Mouse (Mus musculus): ENCODE measurements around the gene Slpi. TPM values are rescaled to one million over a fixed set of nuclear protein-coding genes. Genes with fewer than 3 reads are reported as not detected.

Gene Slpi
- polyA plus RNA-seq, 1 experiment from 2014 or later, result 0.92 TPM

DNA sequence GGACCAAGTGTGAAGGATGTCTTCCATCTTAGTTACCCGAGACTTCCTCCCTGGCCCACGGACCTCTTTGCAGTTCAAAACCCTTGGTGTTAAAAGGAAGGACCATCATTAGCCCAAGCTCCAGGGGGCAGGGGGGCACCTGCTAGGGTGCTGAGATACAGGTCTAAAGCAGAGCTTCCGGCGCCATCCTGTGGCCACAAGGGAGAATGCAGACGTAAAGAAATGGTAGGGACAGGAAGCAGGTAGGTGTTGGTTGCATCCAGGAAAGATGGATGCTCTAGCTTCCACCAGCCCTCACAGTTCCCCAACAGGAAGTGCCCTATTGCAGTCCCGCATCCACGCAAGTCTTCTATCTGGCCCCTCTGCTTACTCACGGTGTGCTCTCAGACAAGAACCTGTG is 1.9 kb downstream of the Slpi start:
- peaks cover 16% of the 10 kb centered on the region for H3K4me1 ChIP-seq
- H3K27ac ChIP-seq, result no peak overlapping the region
- no peak overlapping the region for H3K4me3 ChIP-seq
- H3K36me3 ChIP-seq, result no peaks in the 10 kb centered on the region
- 11% methylated on average over 8 of the region's 8 CpGs for WGBS
- no peak for DNase-seq (ENCODE audit: low spot score)
- H3K9me3 ChIP-seq, result no peaks in the 10 kb centered on the region
- H3K27me3 ChIP-seq (ENCODE audit: insufficient read depth, poor library complexity, severe bottlenecking), result peaks cover 59% of the 10 kb centered on the region

DNA sequence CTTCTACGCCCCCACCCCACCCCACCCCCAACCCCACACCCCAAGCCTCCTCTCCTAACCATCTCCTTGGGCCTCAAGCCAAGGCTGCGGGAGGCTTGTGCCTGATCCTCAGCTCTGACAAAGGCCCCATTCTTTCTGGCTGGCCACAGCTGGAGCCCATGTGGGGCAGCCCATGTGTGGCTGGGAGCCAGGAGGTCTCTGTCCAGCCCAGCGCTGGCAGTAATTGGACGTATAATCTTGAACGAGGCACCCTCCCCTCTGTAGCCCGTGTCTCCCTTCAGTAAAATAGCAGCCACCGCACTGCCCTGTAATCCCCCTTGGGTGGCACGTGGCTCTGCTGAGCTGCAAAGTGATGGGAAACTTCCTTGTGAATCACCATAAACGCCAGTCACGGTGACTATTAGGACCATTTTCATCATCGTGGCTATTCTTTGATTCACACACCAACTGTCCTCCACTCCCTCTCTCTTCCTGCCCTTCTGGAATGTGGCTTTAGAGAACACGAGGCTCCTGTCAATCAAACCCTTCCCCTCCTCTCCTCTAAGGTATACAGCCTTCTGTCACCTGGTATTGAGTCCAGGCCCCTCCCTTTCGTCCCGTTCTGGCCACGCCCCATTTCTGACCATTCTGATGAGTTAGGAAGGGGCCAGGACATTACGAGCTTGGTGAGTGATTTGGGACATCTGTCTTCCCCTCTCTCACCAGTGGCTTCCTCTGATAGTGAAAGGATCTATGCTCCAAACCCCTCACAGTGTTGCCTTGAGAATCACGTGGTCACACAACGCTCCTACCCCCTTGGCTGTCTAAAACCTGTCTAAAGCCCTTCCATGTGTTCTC is 2.8 kb downstream of the Slpi start:
- Histone ChIP-seq H3K4me1 (peaks cover 16% of the 10 kb centered on the region), H3K4me3 (no peak overlapping the region; the same call in 1 of the 2 replicates), H3K27me3 (ENCODE audit: insufficient read depth, poor library complexity, severe bottlenecking) (peaks cover 50% of the 10 kb centered on the region), H3K27ac (no peak overlapping the region; the same call in 1 of the 2 replicates), H3K36me3 (no peaks in the 10 kb centered on the region), H3K9me3 (no peaks in the 10 kb centered on the region)
- WGBS, result 23% methylated on average over 18 of the region's 18 CpGs
- DNase-seq (ENCODE audit: low spot score), result no peak

DNA sequence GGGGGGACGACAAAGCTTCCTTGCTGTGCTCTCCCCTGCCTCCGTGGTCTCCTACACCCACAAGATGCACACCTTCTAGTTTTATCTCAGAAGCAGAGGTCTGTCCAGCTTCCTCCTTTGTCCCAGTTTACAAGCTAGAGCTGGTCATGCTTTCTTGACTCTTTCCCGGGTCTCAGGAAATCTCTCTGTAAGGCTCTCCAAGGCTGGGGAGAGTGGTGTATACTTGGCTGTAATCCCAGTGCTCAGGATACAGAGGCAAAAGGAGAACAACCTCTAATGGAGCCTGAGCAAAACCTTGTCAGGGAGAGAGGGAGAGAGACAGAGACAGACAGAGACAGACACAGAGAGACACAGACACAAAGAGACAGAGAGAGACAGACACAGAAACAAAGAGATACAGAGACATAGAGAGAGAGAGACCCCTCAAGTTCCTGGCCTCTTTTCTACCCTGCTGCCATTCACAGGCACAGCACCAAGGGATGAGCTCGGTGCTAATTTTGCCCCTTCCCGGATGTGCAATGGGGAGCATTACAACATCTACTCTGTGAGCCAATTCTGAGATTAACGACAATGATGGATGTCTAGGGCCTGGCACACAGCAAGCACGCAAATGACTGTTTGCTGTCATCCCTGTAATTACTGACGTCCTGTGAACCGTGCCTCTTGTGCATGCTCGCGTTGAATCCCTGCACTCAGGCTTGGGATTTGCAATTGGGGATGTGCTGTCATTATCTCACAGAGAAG is 5.1 kb downstream of the Slpi start:
- Histone ChIP-seq H3K36me3 (no peaks in the 10 kb centered on the region), H3K27ac (no peak overlapping the region), H3K9me3 (no peaks in the 10 kb centered on the region), H3K4me3 (no peak overlapping the region), H3K4me1 (peaks cover 9% of the 10 kb centered on the region), H3K27me3 (ENCODE audit: insufficient read depth, poor library complexity, severe bottlenecking) (peaks cover 32% of the 10 kb centered on the region)
- WGBS, result 62% methylated on average over 11 of the region's 11 CpGs
- DNase-seq (ENCODE audit: low spot score), result no peak

DNA sequence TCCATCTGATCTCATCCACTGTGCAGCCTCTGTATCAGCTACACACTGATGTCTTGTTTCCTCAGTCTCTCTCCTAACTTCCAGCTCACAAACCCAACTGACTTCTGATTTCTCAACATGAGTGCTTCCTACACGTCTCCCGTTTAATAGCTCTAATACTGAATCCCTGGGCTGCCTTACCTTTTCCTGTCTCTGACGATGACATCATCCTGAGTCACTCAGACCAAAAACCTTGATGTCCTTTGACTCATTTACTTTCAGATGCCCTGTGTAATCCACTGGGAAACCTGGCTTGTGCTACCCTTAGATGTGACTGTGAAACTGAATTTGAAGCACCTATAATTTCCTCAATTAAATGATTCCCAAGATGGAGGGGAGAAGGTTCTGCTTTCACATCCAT is 5.9 kb downstream of the Slpi start:
- Histone ChIP-seq H3K4me1 (peaks cover 9% of the 10 kb centered on the region), H3K4me3 (no peak overlapping the region), H3K9me3 (no peaks in the 10 kb centered on the region), H3K27me3 (ENCODE audit: insufficient read depth, poor library complexity, severe bottlenecking) (peaks cover 23% of the 10 kb centered on the region), H3K27ac (no peak overlapping the region), H3K36me3 (no peaks in the 10 kb centered on the region)
- 80% methylated on average over 3 of the region's 3 CpGs for WGBS
- no peak for DNase-seq (ENCODE audit: low spot score)

DNA sequence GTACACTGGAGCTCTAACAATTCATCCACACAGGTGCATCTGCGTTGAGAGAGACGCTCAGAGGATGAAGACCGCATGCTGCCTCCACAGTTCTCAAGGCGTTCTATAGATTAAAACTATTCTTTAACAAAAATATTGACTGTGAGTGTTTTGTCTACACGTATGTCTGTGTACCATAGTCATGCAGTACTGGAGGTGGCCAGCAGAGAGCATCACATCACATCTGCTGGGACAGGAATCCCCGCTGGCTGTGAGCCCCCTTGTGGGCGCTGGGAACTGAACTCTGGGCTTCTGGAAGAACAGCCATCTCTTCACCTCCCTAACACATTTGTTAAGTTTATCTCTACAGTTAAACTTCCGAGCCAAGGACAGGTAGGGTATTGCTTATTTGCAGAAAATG is 7.2 kb downstream of the Slpi start:
- Histone ChIP-seq H3K27ac (no peak overlapping the region), H3K4me1 (peaks cover 9% of the 10 kb centered on the region), H3K27me3 (ENCODE audit: insufficient read depth, poor library complexity, severe bottlenecking) (peaks cover 11% of the 10 kb centered on the region), H3K9me3 (no peaks in the 10 kb centered on the region), H3K4me3 (no peak overlapping the region), H3K36me3 (no peaks in the 10 kb centered on the region)
- no peak for DNase-seq (ENCODE audit: low spot score)
- WGBS, result 70% methylated on average over 8 of the region's 8 CpGs

DNA sequence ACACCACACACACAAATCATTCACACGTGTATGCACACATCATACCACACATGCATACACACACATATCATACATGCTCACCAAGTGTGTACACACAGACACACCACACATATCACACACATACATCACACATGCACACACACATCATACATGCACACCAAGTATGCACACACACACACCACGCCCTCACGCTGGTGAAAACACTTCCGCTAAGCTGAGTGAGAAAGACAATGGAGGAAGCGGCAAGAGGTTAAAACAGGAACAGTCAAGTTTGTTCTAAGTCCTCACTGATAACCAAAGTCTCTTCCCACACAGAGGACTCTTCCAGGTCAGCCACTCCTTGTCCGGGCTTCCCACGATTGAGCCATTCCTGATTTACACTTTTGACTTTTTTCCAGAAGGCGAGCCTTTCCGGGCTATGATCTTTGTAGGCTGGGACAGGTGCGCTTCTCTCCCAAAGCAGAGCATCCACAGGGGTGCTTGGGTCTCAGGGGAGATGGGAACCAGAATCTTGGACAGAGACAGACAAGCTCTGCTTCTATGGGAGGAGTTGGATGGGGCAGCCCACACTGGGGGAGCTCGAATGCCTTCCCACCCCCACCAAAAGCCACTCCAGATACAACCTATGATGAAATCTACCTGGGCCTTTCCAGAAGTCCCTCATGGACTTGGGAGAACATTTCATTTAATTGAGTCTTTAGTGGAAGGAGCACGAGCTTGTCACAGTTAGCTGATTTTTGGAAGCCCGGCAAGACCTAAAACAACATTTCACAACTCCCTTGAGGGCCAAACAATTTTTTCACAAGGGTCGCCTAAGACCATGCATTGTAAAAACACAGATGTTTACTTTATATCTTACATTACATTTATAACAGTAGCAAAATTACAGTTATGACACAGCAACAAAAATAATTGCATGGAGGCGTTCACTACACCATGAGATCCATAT is 11.1 kb downstream of the Slpi start:
- Histone ChIP-seq H3K9me3 (no peaks in the 10 kb centered on the region), H3K27me3 (ENCODE audit: insufficient read depth, poor library complexity, severe bottlenecking) (no peaks in the 10 kb centered on the region), H3K27ac (no peak overlapping the region), H3K4me3 (no peak overlapping the region), H3K4me1 (no peaks in the 10 kb centered on the region), H3K36me3 (no peaks in the 10 kb centered on the region)
- no peak for DNase-seq (ENCODE audit: low spot score)
- 83% methylated on average over 15 of the region's 15 CpGs for WGBS

DNA sequence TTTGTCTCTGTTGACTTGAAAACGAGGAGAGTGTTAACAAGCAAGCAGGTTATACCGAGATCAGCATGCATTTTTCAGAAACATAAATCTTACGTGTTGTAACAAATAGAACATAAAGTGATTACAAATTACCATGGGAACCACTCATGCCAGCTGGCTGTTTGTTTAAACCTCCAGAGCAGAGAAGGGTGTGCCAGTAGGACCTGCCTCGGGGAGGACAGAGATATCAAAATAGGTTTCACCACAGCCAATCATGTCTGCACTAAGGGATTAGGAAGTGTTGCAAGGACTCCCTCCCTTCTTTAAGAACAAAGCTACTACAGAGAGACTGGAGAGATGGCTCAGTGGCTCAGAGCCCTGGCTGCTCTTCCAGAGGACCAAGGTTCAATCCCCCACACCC is 15.7 kb downstream of the Slpi start:
- H3K36me3 ChIP-seq, result no peaks in the 10 kb centered on the region
- WGBS, result 47% methylated on average over 4 of the region's 4 CpGs
- H3K4me1 ChIP-seq, result no peaks in the 10 kb centered on the region
- H3K4me3 ChIP-seq, result no peak overlapping the region
- H3K9me3 ChIP-seq, result no peaks in the 10 kb centered on the region
- no peak overlapping the region for H3K27ac ChIP-seq
- H3K27me3 ChIP-seq (ENCODE audit: insufficient read depth, poor library complexity, severe bottlenecking), result no peaks in the 10 kb centered on the region
- no peak for DNase-seq (ENCODE audit: low spot score)

DNA sequence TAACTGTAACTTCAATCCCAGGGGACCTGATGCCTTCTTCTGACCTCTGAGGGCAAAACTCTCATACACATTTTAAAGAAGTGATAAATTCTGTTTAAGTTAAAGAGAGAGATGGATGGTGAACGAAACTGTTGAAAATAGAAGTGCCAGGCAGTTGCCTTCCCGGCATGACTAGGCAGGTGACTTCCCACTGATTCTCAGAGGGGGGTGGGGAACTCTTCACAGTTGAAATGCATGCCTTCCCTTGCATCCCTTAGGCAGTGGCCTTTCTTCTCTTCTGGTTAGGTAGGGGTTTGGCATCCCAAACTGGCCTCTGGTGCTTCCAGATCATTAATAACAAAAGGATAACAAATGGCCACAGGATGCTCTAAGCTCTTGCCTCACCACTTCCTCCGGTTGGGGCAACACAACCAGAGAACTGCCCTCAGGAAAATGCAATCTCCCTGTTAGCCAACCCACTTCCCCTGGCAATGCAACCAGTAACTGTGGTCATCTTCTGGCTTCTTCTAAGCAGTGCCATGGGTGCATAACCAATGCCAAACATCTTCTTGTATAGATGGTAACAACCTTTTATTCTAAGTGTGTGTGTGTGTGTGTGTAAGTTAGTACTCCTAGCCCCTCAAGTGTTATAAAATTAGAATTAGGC is 16.4 kb downstream of the Slpi start:
- DNase-seq (ENCODE audit: low spot score), result no peak
- H3K36me3 ChIP-seq, result no peaks in the 10 kb centered on the region
- WGBS, result 24% methylated on average over 3 of the region's 3 CpGs
- no peaks in the 10 kb centered on the region for H3K27me3 ChIP-seq (ENCODE audit: insufficient read depth, poor library complexity, severe bottlenecking)
- no peaks in the 10 kb centered on the region for H3K9me3 ChIP-seq
- no peak overlapping the region for H3K27ac ChIP-seq
- H3K4me3 ChIP-seq, result no peak overlapping the region
- H3K4me1 ChIP-seq, result no peaks in the 10 kb centered on the region

DNA sequence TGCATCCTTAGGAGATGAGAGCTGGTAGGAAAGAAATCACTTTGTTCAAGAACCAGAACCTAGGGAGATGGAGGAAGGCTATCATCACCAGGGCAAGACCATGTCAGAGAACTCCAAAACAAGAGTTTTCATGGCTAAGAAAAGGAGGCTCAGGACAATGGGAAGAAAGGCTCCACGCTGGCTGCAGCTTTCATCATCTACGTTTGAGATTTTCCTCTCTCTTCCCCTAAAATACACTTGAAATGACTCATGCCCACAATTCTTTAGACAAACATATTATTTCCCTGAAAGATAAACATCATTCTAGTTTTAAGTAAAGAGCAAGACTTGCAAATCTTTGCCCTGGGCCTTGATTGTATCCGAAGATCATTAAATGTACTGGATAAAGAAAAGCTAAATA is 17.5 kb downstream of the Slpi start:
- H3K27me3 ChIP-seq (ENCODE audit: insufficient read depth, poor library complexity, severe bottlenecking), result no peaks in the 10 kb centered on the region
- H3K36me3 ChIP-seq, result no peaks in the 10 kb centered on the region
- no peaks in the 10 kb centered on the region for H3K9me3 ChIP-seq
- DNase-seq (ENCODE audit: low spot score), result no peak
- 74% methylated on average over 3 of the region's 3 CpGs for WGBS
- H3K4me1 ChIP-seq, result no peaks in the 10 kb centered on the region
- H3K4me3 ChIP-seq, result no peak overlapping the region
- H3K27ac ChIP-seq, result no peak overlapping the region

DNA sequence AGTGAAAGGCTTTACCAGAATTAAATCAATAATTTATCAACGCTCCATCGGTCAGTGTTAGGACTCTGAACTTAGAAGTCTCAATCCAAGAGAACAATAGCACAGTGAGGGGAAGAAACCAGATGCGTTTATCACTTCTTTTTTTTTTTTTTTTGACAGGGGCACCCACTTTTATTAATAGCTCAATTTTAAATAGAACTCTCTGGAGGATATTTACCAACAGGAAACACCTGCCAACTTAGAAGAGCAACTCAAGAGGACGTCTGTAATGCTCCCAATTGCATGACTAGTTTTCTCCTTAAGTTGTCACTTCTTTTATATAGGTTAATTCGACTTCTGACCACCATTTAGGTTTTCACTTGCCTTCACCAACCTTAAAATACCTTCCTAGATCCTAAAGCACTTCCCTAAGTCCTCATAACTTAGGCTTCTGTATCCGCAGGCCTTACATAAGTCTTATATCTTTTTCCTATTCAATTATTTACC is 20.2 kb downstream of the Slpi start:
- Histone ChIP-seq H3K4me1 (no peaks in the 10 kb centered on the region), H3K27ac (no peak overlapping the region), H3K36me3 (no peaks in the 10 kb centered on the region), H3K4me3 (no peak overlapping the region), H3K9me3 (no peaks in the 10 kb centered on the region), H3K27me3 (ENCODE audit: insufficient read depth, poor library complexity, severe bottlenecking) (no peaks in the 10 kb centered on the region)
- no peak for DNase-seq (ENCODE audit: low spot score)
- 80% methylated on average over 6 of the region's 6 CpGs for WGBS

DNA sequence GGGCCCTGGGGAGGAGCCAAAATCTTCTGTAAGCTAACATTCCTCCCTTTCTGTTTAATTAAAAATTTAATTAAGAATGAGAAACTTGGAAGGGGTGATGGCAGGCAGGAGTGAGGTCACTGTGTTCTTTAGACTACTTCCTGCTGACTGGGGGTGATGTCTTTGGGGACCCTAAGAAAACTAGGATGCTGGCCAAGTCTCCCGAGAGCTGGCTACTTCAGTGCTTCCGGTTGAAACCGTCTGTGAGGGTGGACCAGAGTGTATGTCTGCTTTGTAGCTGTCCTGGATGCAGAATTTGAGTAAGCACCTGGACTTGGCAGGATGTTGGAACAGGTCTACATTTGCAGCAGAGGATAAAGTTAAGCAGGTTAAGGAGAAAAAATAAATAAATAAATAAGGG is 21.9 kb downstream of the Slpi start:
- 60% methylated on average over 3 of the region's 3 CpGs for WGBS
- DNase-seq (ENCODE audit: low spot score), result no peak

DNA sequence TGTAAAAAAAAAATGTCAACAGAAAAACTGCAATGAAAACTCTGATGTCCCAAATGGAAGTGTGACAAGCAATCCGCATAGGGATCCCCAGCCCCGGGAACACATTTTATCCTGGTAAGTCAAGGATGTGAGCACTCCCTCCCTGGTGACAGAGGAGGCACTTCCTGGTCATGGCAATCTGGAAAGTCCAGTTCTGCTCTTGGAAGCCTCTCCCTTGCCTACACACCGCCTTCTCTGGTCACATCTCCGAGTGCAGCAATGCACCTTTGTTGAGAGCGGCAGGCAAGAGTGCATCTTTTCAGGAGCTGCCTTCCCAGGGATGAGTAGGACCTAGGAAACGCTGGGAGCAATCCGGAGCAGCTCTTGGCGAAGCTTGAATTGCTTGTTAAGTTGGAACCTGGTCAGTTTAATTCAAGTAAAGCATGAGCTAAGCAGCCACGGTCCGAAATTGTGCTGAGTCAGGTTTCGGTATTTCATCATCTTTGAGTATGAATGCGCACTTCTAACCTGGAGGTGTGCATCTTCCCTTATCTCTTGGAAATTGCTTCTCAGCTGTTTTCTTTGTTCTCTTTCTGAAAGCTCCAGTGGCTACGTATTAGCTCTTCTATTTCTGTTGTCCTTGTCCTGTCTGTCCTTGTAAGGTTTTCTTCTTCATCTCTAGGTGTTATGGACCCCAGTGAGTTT is 27.8 kb downstream of the Slpi start:
- Histone ChIP-seq H3K27me3 (ENCODE audit: insufficient read depth, poor library complexity, severe bottlenecking) (peaks cover 12% of the 10 kb centered on the region), H3K4me3 (no peak overlapping the region), H3K9me3 (no peaks in the 10 kb centered on the region), H3K4me1 (no peaks in the 10 kb centered on the region), H3K36me3 (no peaks in the 10 kb centered on the region), H3K27ac (no peak overlapping the region)
- 30% methylated on average over 13 of the region's 13 CpGs for WGBS
- no peak for DNase-seq (ENCODE audit: low spot score)

More for the DNA sequence above, 21.9 kb downstream of the Slpi start:
- H3K9me3 ChIP-seq, result no peaks in the 10 kb centered on the region
- 0 out of 2 replicates have a peak, but pooled peaks cover 5% of the 10 kb centered on the region for H3K27me3 ChIP-seq (ENCODE audit: insufficient read depth, poor library complexity, severe bottlenecking)
- H3K27ac ChIP-seq, result no peak overlapping the region
- no peak overlapping the region for H3K4me3 ChIP-seq
- H3K36me3 ChIP-seq, result no peaks in the 10 kb centered on the region
- no peaks in the 10 kb centered on the region for H3K4me1 ChIP-seq

All from heart, embryonic 10.5 days (tissue).